Mouse (Mus musculus): ENCODE measurements around the gene Abca2.

- TF ChIP-seq POLR2A (IDR thresholded peaks at IDR 0.05; ENCODE audit: low read depth, low read length) (no peak), CTCF (IDR thresholded peaks at IDR 0.05; ENCODE audit: extremely low read depth, insufficient read depth, insufficient read length, insufficient replicate concordance) (no peak)
These were observed 14.2 kb downstream of the Abca2 start for GRCm38 (mm10) chr2:25442682-25443081.

All from spleen, adult 2 months (tissue).